Mouse (Mus musculus): ENCODE measurements around the gene Ccdc114.
"Not testable (repeated sequence)": the region's sequence is repeated elsewhere in the genome, so short reads cannot be mapped to it uniquely, and the experiment has no call there.

Ccdc114 gene

DNA sequence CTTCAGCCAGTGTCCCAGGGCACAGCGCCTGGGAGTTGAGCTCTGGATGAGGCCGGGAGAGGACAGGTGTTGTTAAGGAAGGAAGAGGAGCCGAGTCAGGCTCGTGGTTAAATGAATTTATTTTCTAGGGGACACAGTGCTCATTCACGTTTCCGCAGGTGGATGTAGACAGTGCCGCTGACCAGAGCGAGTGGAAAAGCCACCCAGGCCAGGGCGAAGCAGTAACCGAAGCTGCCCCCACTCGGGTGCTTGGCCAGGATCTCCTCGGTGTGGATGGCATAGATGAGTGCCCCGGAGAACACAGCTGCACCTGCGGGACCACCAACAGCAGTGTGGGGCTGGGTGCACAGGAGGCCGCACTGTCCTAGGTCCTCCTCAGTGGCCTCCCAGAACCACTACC lies 5.9 kb upstream of the Ccdc114 start:
- DNase-seq (ENCODE audit: low spot score in 2 of 2): no peak

DNA sequence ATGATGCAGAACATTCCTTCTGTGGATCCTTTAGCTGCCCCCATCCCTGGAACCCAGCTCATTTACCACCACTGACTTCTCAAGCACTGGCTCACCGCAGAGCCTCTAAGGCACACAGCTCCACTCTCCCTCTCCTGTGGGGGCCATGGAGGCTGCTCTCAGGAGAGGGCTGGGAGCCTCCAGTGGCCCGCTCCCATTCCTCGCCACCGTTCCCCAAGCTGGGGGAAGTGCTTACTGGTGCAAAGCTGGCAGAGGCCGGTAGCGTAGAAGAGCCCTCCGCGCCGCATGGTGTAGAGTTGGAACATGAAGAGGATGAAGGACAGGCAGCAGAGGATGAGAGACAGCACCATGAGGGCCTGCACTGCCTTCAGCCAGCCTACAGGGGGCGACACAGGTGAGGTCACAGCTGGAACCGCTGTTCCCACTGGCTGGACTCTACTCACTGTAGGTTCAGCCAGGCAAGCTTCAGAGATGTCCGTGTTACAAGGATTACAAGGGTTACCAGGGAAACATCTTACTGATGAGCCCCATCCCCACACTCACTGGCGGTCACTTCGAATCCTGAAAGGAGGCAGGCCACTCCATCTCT lies 4.7 kb upstream of the Ccdc114 start:
- peak; percentile 31 to 67 for DNase-seq (ENCODE audit: low spot score in 2 of 2)

DNA sequence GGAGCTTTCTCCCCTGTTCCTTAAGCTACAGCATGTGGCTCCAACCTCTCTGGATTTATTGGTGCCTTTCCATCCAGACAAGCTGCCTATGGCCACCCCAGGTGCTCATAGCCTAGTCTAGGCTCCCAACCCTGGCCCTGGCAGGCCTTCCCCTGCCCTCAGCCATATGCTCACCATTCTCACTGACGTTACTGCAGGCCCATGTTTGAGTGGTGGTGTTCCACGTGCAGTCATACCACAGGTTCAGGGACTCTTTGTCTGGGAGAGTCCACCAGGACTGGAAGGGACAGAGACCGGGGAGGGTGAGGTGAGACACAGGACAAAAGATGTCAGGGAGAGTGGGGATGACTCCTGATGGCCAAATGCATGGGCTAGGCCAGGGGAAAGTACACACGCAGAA lies 4.1 kb upstream of the Ccdc114 start:
- DNase-seq (ENCODE audit: low spot score in 2 of 2): peak in 1 of 2 experiments; percentile 26

DNA sequence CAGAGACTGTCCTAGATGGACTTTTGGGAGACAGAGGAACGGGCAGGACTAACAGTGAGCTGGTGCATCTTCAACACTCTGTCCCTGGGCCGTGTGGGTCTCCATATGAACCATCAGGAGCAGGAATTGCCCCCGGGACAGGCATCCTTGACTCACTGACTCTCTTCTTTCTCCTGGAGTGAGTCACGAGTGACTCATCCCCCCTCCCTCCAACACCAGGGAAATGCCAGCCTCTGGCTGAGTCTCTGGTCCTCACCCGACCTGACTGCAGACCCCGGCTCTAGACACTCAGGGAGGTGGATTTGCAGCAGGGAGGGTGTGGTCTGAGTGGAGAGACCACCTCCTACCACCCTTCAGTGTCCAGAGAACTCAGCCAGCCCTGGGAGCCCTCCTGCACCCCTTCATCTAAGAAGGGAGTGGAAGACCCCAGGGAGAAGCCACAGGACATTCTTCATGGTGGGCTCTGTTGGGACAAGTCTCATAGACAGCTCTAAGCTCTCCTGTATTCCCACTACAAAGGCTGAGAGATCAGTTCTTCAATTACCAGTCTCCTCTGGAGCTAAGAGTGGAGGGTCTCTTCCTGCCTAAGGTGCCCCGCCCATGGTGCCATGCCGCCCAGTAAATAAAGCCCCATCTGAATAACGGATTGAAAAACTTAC lies 3.2 kb upstream of the Ccdc114 start:
- peak; percentile 29 to 41 for DNase-seq (ENCODE audit: low spot score in 2 of 2)

DNA sequence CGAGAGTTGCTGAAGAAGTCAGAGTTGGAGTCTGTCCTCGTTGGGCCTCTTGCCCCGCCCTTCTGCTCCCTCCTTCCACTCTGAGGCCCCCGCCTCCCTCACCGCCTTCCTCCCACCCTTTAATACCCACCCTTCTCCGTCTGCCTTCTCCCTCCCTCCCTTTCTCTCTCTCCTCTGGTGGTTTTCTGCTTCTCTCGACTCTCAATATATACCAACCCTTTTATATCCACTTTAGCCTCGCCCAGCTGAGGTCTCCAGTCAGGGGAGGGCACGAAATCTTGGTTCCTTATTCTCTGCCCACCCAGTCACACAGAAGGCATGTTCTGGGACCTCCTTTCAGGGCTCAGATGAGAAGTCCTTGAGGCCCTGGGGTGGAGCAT lies 2.6 kb upstream of the Ccdc114 start, which contains the start of gene Emp3:
Gene Emp3 (minus strand): TSS at position 163 of the 380 bp plus-strand sequence.
- DNase-seq (ENCODE audit: low spot score in 2 of 2): peak; percentile 44 to 75

DNA sequence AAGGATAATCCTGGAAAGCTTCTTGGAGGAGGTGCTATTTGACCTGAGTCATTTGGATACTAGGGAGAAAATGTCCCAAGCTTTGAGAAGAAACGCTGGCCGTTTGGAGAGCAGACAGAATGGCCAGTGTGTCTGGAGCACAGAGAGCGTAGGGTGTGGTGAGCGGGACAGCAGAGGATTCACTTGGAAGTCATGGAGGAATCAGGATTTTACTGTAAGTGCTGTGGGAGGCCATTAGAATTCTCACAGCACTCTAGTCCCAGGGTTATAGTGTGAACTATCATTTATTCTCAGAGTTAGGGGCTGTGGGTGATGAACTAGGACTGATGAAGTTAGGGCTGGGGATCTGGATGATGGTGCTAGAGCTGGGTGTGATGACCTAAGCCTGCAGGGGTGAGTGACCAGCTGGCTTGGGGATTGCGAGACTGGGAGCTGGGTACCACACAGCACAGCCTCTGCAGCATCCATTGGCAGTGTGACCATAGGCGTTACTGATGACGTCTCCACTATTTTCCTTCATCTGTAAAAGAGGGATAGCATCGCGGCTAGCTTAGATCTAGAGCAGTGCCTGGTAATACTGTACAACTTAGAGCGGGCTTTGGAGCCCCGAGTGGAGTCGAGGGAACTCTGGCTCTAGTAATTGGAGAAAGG lies 1.8 kb upstream of the Ccdc114 start:
- peak; percentile 28 to 33 for DNase-seq (ENCODE audit: low spot score in 2 of 2)

DNA sequence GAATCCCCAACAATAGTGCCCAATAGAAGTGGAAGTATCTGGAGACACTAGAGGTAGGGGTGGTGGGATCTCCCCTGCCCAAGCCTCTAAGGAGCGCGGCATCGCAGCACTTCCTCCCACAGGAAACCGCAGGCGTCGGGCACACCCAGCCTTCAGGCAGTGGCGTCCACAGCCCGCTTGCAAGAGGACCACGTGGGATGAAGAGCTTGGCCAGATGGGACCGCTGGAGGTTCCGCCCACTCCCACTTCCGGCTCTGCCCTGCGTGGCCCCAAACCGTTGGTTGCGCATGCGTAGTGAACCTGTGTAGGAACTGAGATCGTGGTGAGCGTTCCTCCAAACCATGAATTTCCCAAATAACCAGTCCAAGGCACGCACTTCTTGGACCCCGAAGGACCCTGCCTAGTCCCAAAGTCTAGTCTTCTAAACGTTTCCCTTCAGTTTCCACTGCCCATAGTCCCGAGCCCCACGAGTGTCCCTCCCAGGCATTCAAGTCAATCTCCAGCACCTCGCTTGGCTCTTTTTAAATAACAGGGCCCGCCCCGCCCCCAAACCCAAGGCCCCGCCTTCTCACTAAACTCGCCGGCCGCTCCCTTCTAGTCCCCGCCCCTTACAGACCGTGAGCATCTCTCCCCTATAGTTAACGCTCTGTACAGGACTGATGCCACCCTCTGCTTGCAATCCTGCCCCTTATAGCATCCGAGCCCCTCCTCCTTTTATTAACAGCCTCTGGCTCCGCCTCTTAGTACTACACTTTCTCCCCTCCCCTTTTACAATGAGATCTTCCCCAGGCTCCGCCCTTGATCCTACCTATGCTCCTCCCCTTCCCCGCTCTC lies 727 bp upstream of the Ccdc114 start:
- peak; percentile 85 to 94 for DNase-seq (ENCODE audit: low spot score in 2 of 2)

DNA sequence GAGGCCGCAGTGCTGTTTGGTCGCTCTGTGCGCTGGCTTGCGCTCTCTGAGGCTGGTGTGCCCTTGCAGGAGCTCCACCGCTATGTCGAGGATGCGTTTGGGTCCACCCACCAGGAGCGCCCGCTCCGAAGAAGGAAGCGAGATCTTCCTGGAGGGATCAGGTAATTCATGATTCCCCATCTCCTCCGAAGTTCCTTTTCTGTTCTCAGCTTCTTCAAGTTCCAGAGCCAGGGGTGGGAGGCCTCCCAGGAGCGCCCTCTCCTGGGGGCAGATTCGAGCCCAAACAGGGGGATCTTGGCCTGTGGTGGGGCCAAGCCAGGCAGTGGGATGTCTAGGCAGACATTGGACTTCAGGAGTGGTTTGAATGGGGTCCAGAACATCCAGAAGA lies 551 bp downstream of the Ccdc114 start:
- peak in 1 of 2 experiments; percentile 64 for DNase-seq (ENCODE audit: low spot score in 2 of 2)

DNA sequence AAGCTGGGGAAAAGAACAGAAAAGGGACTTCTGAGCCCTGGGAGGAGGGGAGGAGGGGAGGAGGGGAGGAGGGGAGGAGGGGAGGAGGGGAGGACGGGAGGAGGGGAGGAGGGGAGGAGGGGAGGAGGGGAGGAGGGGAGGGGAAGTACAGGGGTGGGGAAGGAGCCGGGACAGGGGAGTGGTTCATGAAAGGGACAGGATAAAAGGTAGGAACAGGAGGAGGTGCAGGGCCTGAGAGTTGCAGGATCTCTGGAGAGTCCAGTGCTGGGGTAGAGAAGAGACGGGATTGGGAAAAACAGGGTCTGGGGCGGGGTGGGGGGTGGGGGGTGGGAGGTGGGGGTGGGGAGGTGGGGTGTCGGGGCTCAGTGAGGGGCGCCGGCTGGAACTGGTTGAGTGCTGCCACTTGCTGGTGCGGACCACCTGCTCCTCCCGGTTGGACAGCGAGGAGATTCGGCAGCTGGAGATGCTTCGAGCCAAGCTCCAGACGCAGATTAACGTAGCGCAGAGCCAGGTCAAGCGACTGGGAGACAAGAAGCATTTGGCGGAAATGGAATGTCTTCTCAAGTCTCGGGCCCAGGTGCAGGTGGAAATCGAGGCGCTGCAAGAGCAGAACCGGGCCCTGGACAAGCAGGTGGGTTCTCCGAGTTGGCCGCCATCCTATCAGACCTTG lies 4.9 kb downstream of the Ccdc114 start:
- no peak for DNase-seq (ENCODE audit: low spot score in 2 of 2)

DNA sequence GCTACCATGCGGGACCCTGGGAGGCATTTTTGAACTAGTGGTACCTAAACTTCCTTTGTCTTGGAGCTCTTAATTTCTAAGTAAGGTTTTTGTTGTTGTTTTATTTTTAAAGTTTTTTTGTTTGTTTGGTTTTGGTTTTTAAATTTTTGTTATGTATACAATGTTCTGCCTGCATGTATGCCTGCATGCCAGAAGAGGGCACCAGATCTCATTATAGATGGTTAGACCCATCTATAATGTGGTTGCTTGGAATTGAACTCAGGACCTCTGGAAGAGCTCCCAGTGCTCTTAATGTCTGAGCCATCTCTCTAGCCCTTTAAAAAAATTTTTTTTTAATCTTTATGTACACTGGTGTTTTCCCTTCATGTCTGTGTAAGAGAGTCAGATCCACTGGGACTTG lies 5.8 kb downstream of the Ccdc114 start:
- no peak for DNase-seq (ENCODE audit: low spot score in 2 of 2)

DNA sequence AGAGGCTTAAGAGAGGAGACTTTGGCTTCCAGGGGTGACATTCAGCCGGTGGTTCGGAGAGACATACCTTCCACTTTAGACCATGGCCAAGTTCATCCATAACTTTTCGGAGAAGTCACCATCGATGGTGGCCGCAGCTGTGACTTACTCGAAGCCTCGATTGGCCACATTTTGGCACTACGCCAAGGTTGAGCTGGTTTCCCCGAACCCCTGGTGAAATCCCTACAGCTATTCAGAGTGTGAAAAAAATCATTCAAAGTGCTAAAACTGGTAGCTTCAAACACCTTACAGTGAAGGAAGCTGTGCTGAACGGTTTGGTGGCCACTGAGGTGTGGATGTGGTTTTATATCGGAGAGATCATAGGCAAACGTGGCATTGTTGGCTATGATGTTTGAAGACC lies 9.9 kb downstream of the Ccdc114 start:
- DNase-seq (ENCODE audit: low spot score in 2 of 2): not testable (repeated sequence)

DNA sequence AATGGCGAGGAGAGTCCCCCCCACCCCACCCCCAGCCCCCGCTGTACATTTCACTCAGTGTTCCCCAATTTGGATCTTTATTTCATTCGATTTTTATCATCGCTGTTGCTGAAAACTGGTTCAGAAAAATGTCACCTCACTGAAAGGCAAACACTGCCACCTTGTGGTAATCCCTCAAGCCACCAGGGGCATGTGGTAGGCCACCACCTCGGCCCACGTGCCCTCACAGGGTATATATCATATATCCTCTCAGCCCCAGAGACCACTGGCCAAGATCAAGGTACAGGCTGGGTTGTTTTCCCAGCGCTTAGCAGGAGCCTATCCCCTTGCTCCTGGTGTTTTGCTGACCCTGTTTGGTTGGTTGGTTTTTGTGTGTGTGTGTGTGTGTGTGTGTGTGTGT lies 11.2 kb downstream of the Ccdc114 start:
- DNase-seq (ENCODE audit: low spot score in 2 of 2): peak; percentile 48 to 80

DNA sequence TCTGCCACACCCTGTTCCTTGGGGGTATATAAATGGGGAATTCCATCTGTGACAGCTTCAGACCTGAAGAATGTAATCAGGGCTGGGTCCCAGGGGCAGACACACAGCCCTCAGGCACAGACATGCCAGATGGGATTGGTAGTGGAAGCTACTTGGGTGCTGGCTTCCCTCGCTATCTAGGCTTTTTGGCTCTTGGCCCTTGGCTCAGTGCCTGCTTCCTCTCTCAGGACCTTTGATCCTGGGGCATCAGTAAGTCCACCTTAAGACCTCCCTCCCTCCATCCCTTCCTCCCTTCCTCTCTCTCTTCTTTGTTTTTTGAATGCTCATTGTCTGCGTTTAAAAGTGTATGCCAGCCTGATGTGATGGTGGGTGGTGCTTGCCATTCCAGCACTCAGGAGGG lies 16.0 kb downstream of the Ccdc114 start:
- DNase-seq (ENCODE audit: low spot score in 2 of 2): no peak

DNA sequence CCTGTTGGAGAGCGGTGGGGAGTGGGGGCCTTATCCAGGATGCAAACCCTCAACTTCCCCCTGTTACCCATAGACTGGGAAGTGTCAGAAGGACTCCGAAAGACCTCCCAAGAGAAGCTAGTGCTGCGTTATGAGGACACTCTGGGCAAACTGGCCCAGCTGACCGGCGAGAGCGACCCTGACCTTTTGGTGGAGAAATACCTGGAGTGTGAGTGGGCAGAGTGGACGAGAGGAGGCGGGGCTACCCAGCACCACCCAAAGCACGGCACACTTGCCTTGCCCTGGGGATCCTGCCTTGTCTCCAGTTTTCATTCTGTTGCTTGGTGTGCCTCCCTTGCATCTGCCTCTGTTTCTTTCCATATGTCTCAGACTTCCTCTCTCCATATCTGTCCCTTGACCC lies 18.1 kb downstream of the Ccdc114 start:
- DNase-seq (ENCODE audit: low spot score in 2 of 2): no peak

DNA sequence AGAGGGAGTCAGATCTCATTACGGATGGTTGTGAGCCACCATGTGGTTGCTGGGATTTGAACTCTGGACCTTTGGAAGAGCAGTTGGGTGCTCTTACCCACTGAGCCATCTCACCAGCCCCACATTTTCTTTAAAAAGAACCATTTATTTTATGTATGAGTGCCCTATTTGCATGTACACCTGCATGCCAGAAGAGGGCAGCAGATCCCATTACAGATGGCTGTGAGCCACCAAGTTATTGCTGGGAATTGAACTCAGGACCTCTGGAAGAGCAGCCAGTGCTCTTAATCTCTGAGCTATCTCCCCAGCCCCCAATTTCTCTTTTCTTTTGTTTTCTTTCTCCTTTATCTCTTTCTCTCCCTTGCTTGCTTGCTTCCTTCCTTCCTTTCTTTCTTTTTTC lies 19.4 kb downstream of the Ccdc114 start:
- not testable (repeated sequence) for DNase-seq (ENCODE audit: low spot score in 2 of 2)

DNA sequence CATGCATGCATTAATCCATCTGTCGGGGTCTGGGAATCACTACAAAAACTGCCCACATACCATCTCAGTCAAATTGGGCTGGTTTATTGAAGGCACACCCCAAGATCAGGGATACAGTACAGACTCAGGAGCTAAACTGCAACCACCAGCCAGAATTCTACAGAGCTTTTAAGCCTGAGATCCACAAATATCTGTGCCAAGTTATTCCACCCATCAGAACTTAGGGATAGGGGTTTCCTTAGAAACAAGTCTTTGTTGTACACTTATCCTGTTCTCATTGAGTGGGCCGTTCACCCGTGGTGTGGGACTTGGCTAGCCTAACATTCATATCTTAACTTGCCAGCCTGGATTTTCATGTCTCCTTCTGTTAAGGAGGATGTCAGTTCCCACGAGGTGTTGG lies 25.2 kb downstream of the Ccdc114 start:
- DNase-seq (ENCODE audit: low spot score in 2 of 2): no peak

DNA sequence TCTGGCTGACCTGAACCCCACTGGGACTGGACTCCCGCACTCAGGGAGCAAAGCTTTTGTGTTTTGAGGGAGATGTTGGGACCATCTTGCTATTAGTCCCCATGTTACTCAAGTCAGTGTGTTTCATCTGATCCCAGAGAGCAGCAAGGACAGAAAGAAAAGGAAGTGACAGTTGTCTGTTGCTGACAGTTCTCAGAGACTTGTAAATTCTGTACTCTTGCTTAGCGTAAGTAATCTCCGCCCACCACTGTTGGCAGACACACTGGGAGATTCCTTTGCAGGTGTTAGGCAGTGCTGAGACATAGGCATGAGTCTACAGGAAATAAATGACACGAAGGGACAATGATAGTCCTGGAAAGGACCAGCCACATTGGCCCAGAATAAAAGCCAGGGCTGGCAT lies 32.7 kb downstream of the Ccdc114 start:
- no peak for DNase-seq (ENCODE audit: low spot score in 2 of 2)

DNA sequence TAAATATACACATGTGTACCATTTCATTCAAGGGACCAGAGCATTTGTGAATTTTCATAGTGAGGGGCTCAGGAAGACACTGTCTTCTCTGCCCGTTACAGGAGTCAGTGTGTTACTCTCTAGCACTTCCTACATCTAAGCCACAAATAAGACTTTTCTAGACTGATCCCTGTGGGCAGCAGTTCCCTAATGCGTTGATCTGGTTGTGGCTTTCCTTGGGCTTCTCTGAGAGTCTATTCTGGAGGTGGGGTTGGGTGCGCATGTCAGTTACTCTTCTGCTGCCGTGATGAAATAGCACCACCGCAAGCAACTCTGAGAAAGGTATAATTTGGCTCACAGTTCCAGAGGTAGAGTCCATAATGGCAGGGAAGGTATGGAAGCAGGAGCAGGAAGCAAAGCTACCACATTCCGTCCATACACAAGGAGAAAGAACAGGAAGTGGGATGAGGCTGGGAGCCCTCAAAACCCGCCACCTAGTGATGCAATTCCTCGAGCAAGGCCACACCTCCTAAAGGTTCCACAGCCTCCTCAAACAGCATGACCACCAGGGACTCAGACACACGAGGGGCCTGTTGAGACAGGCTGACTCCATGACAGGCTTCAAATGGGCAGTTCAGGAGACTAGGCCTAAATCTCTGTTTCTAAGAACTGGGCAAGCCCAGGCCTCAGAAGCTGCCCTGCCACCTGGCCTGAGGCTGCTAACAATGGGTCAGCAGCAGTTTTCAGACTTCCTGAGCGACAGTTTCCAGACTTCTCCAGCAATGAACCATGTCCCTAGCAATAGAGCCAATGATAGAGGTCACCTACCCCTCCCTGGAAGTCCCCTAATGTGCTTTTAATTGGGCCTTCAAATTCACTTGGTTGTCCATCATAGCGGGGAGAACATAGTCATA lies 48.2 kb downstream of the Ccdc114 start:
- DNase-seq (ENCODE audit: low spot score in 2 of 2): no peak

DNA sequence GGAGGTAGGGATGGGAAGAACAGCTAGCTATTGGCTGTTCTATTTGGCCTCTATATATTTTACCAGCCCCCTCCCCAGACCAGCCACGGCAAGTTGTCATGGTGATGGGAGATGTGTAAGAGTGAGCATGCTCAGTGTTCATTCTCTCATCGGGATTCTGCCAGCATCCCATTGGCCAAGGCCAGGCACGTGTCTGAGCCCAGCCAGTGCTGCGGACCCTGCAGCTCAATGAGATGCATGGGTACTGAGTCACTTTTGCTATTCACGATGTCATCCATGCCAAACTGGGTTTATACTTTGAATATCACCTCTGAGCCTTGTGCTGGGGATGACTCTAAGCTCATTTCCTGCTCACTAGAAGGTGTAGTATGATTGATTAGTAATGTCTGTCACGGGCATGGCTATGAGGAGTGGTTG lies 49.4 kb downstream of the Ccdc114 start:
- DNase-seq (ENCODE audit: low spot score in 2 of 2): no peak

DNA sequence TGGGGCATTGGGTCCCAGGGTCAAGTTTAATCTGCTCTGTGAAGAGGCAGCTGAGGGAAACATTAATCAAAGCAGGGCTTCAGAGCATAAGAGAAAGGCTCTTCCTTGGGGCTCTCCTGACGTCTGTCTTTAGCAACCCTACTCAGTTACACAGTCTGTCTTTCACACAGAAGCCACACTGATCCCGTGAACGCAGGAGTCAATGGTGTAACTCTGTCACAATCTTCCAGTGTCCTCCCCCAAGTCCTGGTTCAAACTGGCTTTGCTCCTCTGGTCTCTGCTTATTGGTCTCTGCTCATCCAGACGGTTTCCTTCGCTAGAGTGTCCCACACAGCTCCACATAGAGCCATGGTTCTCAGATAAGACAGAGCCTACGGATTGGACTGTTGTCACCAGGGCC lies 50.2 kb downstream of the Ccdc114 start:
- DNase-seq (ENCODE audit: low spot score in 2 of 2): no peak

DNA sequence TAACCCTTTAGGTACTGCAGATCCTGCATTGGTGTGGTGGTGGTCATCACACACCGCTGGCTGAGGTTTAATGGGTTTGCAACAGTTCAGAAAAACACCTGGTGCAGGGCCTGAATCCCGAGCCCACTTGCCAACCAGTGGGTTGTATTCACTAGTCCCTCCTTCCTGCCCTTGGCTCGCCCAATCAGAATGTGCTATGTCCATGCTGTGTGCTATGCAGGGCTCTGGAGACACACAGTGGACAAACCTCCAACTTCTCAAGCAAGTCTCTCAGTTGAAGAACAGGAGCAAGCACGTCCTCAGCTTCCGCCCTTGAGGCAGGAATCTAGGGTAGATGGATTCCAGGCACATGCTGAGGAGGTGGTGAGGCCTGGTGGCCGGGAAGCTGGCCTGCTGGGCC lies 50.6 kb downstream of the Ccdc114 start:
- no peak for DNase-seq (ENCODE audit: low spot score in 2 of 2)
